Mouse (Mus musculus) kidney, postnatal 0 days (tissue): ENCODE results near the gene Efcab7. TPM values are rescaled to one million over a fixed set of nuclear protein-coding genes. Genes with fewer than 3 reads are reported as not detected.

Experiments
- ATAC-seq: fragments of 200-750 bp; cut with Nextera tagmentation; replicated peaks from 2 replicates; pipeline ENCODE4 v1.8.0; 2017; ENCODE audit warnings: low read depth, moderate number of reproducible peaks, moderate TSS enrichment, moderate library complexity; ENCODE audit not compliant: low FRiP score
- DNase-seq: peaks from one replicate; pipeline ENCODE4 v3.0.0-alpha.2; 2016; ENCODE audit warnings: low spot score
- H3K27ac ChIP-seq: fragments of 300-500 bp; sonication (generic); 2 replicates; pipeline ENCODE4 v1.5.1; 2014; ENCODE audit warnings: mild to moderate bottlenecking
- H3K27me3 ChIP-seq: fragments of 300-500 bp; sonication (generic); 2 replicates; pipeline ENCODE4 v1.6.1; 2014; ENCODE audit warnings: low read length, mixed read lengths; ENCODE audit not compliant: insufficient read depth
- H3K36me3 ChIP-seq: fragments of 300-500 bp; sonication (generic); 2 replicates; pipeline ENCODE4 v1.6.1; 2014; ENCODE audit warnings: low read length, mixed read lengths; ENCODE audit not compliant: insufficient read depth
- H3K4me1 ChIP-seq: fragments of 300-500 bp; sonication (generic); replicated peaks from 2 replicates; pipeline ENCODE4 v1.6.1; 2014; ENCODE audit warnings: antibody characterized with exemption, low read length, mixed read lengths; ENCODE audit not compliant: insufficient read depth
- H3K4me2 ChIP-seq: fragments of 300-500 bp; sonication (generic); 2 replicates; pipeline ENCODE4 v1.6.1; 2014; ENCODE audit warnings: mild to moderate bottlenecking, low read length, moderate library complexity, mixed read lengths
- H3K4me3 ChIP-seq: fragments of 300-500 bp; sonication (generic); replicated peaks from 2 replicates; pipeline ENCODE4 v1.5.1; 2014; ENCODE audit warnings: low read depth, low read length
- H3K9ac ChIP-seq: fragments of 300-500 bp; sonication (generic); 2 replicates; pipeline ENCODE4 v1.6.1; 2014; ENCODE audit warnings: low read depth, low read length
- H3K9me3 ChIP-seq: fragments of 300-500 bp; sonication (generic); replicated peaks from 2 replicates; pipeline ENCODE4 v1.6.1; 2016; ENCODE audit warnings: low read length, inconsistent platforms, mixed read lengths
- CTCF ChIP-seq: IDR thresholded peaks from 2 replicates; pipeline ENCODE4 v1.5.1; 2016; ENCODE audit warnings: antibody characterized with exemption, low read depth, mild to moderate bottlenecking, moderate library complexity
- WGBS: fragments of 180-500 bp; shearing (Covaris S2); extraction: QIAGEN DNeasy Blood & Tissue Kit; methylation state at CpG from one replicate; pipeline ENCODE4 v1.1.7; 2014; 5-methylcytosine and 5-hydroxymethylcytosine counted together
- polyA plus RNA-seq: library from polyadenylated mRNA; unstranded; fragments of >200 nt; fragmentation: Nextera tagmentation; extraction: Ambion mirVana; gene quantifications from 2 replicates; pipeline ENCODE4 v1.2.1, GENCODE M21; 2015

Gene Efcab7
- polyA plus RNA-seq, 1 experiment from 2014 or later = 23.1 TPM

- TF ChIP-seq CTCF = no peak
- WGBS = 43% methylated on average over 10 of the region's 10 CpGs
- no peaks in the 10 kb centered on the region for H3K36me3 ChIP-seq
- ATAC-seq = no peak
- no peak for DNase-seq
- no peaks in the 10 kb centered on the region for H3K27me3 ChIP-seq
- peak overlapping the region; percentile 72 for H3K4me3 ChIP-seq
- peaks cover 6% of the 10 kb centered on the region; the same call in 1 of the 2 replicates for H3K4me1 ChIP-seq
- H3K9me3 ChIP-seq = no peaks in the 10 kb centered on the region
- peak overlapping the region; percentile 42; the same call in 1 of the 2 replicates for H3K27ac ChIP-seq
- peak overlapping the region; percentile 84 for H3K4me2 ChIP-seq
- no peak overlapping the region for H3K9ac ChIP-seq
These were observed 101.7 kb downstream of the Efcab7 start for GRCm38 (mm10) chr4:99930518-99931239.

- 0 out of 2 replicates have a peak overlapping the region, but pooled peaks have one; percentile 42 for H3K27ac ChIP-seq
- H3K36me3 ChIP-seq = no peaks in the 10 kb centered on the region
- no peak for TF ChIP-seq CTCF
- no peaks in the 10 kb centered on the region for H3K27me3 ChIP-seq
- peaks cover 6% of the 10 kb centered on the region; the same call in 1 of the 2 replicates for H3K4me1 ChIP-seq
- no peak overlapping the region for H3K9ac ChIP-seq
- H3K4me2 ChIP-seq = peak overlapping the region; percentile 84; the same call in 1 of the 2 replicates
- WGBS = 84% methylated on average over 11 of the region's 11 CpGs
- no peak overlapping the region for H3K4me3 ChIP-seq
- DNase-seq = no peak
- no peak for ATAC-seq
- no peaks in the 10 kb centered on the region for H3K9me3 ChIP-seq
These were observed 102.2 kb downstream of the Efcab7 start for GRCm38 (mm10) chr4:99931240-99931580.

- DNase-seq (no peak), ATAC-seq (no peak)
- H3K27me3 ChIP-seq = no peaks in the 10 kb centered on the region
- H3K9me3 ChIP-seq = no peaks in the 10 kb centered on the region
- H3K4me2 ChIP-seq = no peak overlapping the region
- no peak overlapping the region for H3K4me3 ChIP-seq
- peaks cover 6% of the 10 kb centered on the region; the same call in 1 of the 2 replicates for H3K4me1 ChIP-seq
- H3K36me3 ChIP-seq = no peaks in the 10 kb centered on the region
- TF ChIP-seq CTCF = no peak
- no peak overlapping the region for H3K27ac ChIP-seq
- H3K9ac ChIP-seq = no peak overlapping the region
- WGBS = 90% methylated on average over 4 of the region's 4 CpGs
These were observed 102.8 kb downstream of the Efcab7 start for GRCm38 (mm10) chr4:99931807-99932206.

- Histone ChIP-seq H3K36me3 (no peaks in the 10 kb centered on the region), H3K27me3 (no peaks in the 10 kb centered on the region), H3K4me2 (no peak overlapping the region), H3K9me3 (no peaks in the 10 kb centered on the region), H3K9ac (no peak overlapping the region), H3K4me1 (peaks cover 6% of the 10 kb centered on the region; the same call in 1 of the 2 replicates), H3K4me3 (no peak overlapping the region), H3K27ac (no peak overlapping the region)
- TF ChIP-seq CTCF = no peak
- ATAC-seq (no peak), DNase-seq (no peak)
- WGBS = 77% methylated on average over 7 of the region's 7 CpGs
These were observed 105.9 kb downstream of the Efcab7 start for GRCm38 (mm10) chr4:99934859-99935258.

- no peak overlapping the region for H3K4me2 ChIP-seq
- DNase-seq (no peak), ATAC-seq (no peak)
- no peaks in the 10 kb centered on the region for H3K9me3 ChIP-seq
- H3K9ac ChIP-seq = no peak overlapping the region
- no peaks in the 10 kb centered on the region for H3K27me3 ChIP-seq
- no peak overlapping the region for H3K4me3 ChIP-seq
- TF ChIP-seq CTCF = no peak
- H3K4me1 ChIP-seq = 0 out of 2 replicates have a peak, but pooled peaks cover 3% of the 10 kb centered on the region
- H3K36me3 ChIP-seq = no peaks in the 10 kb centered on the region
- H3K27ac ChIP-seq = no peak overlapping the region
- 91% methylated on average over 5 of the region's 5 CpGs for WGBS
These were observed 107.3 kb downstream of the Efcab7 start for GRCm38 (mm10) chr4:99936278-99936677.

- H3K4me3 ChIP-seq = no peak overlapping the region
- ATAC-seq = no peak
These were observed 110.9 kb downstream of the Efcab7 start for GRCm38 (mm10) chr4:99939711-99940505.

More at GRCm38 (mm10) chr4:99939711-99940505, 110.9 kb downstream of the Efcab7 start:
- no peaks in the 10 kb centered on the region for H3K36me3 ChIP-seq
- DNase-seq = peak; percentile 12
- no peak for TF ChIP-seq CTCF
- no peaks in the 10 kb centered on the region for H3K27me3 ChIP-seq
- H3K9ac ChIP-seq = no peak overlapping the region
- no peaks in the 10 kb centered on the region for H3K4me1 ChIP-seq
- 61% methylated on average over 16 of the region's 16 CpGs for WGBS
- H3K9me3 ChIP-seq = no peaks in the 10 kb centered on the region
- no peak overlapping the region for H3K4me2 ChIP-seq
- no peak overlapping the region for H3K27ac ChIP-seq
